Mouse (Mus musculus): ENCODE measurements around the gene Gm13691. TPM values are rescaled to one million over a fixed set of nuclear protein-coding genes. Genes with fewer than 3 reads are reported as not detected.
"Not testable (repeated sequence)": the region's sequence is repeated elsewhere in the genome, so short reads cannot be mapped to it uniquely, and the experiment has no call there.

The Gm13691 gene
- 0.04 TPM in 1 of 2 replicates, not detected in the other for total RNA-seq (2012; rRNA removed)
- 0.34 and 0.44 TPM in 2 replicates for total RNA-seq (2014; rRNA removed)
- not detected in 2 replicates for polyA plus RNA-seq (2012; ENCODE audit: insufficient read length, low read depth)

GRCm38 (mm10) chr2:83990253-83990652 lies at the start of gene Gm13691:
Gm13691 (plus strand) TSS chr2:83990553.
- H3K9ac ChIP-seq (ENCODE audit: insufficient read depth, low read depth); H3K9me3 ChIP-seq (replicated peaks; ENCODE audit: low read length); in situ Hi-C loops (cut with MboI; ENCODE audit: low pct_ligation_motif_present, low pct_unique_long_range_greater_than_20kb, low sequenced_read_pairs); H3K79me2 ChIP-seq (replicated peaks; ENCODE audit: control insufficient read depth, extremely low read depth, insufficient read depth, poor library complexity, severe bottlenecking); H3K4me2 ChIP-seq (ENCODE audit: insufficient read depth, low read depth, poor library complexity, severe bottlenecking); dilution Hi-C loops (cut with MboI; ENCODE audit: extremely low pct_ligation_motif_present, extremely low pct_unique_long_range_greater_than_20kb, low sequenced_read_pairs); H3K27me3 ChIP-seq (replicated peaks); DNase-seq (ENCODE audit: extremely low read depth); H3K27ac ChIP-seq (ENCODE audit: insufficient read depth, low read depth); H3K4me3 ChIP-seq (replicated peaks in 1 of 3; ENCODE audit: low read depth in 2 of 3, low read length in 2 of 3, poor library complexity in 1 of 3); H3K36me3 ChIP-seq (replicated peaks in 1 of 2; ENCODE audit: control insufficient read depth in 1 of 2, insufficient read depth in 1 of 2, low read length in 1 of 2); H3K4me1 ChIP-seq (ENCODE audit: control insufficient read depth in 1 of 2, insufficient read depth in 2 of 2): not testable (repeated sequence)

- DNase-seq (ENCODE audit: extremely low read depth) = peak; percentile 88
- H3K27me3 ChIP-seq (replicated peaks) = no peaks in the 10 kb centered on the region
Measured at GRCm38 (mm10) chr2:83940931-83941361, 49.4 kb upstream of the Gm13691 start, which contains the start of gene Zswim2. Zswim2 (minus strand) TSS chr2:83941228.

GRCm38 (mm10) chr2:83941378-83941777 lies 49.0 kb upstream of the Gm13691 start:
- Histone ChIP-seq H3K4me1 (ENCODE audit: control insufficient read depth in 1 of 2, insufficient read depth in 2 of 2) (peaks cover 2 to 20% of the 10 kb centered on the region in 2 experiments; a peak in 3 of 4 replicates), H3K9ac (ENCODE audit: insufficient read depth, low read depth) (0 out of 2 replicates have a peak overlapping the region, but pooled peaks have one; percentile 3), H3K4me2 (ENCODE audit: insufficient read depth, low read depth, poor library complexity, severe bottlenecking) (peak overlapping the region; percentile 77), H3K9me3 (replicated peaks; ENCODE audit: low read length) (no peaks in the 10 kb centered on the region), H3K79me2 (replicated peaks; ENCODE audit: control insufficient read depth, extremely low read depth, insufficient read depth, poor library complexity, severe bottlenecking) (no peaks in the 10 kb centered on the region), H3K27ac (ENCODE audit: insufficient read depth, low read depth) (no peak overlapping the region), H3K4me3 (replicated peaks in 1 of 3; ENCODE audit: low read depth in 2 of 3, low read length in 2 of 3, poor library complexity in 1 of 3) (peak overlapping the region; percentile 15 to 56 (median 23)), H3K27me3 (replicated peaks) (no peaks in the 10 kb centered on the region), H3K36me3 (replicated peaks in 1 of 2; ENCODE audit: control insufficient read depth in 1 of 2, insufficient read depth in 1 of 2, low read length in 1 of 2) (no peaks in the 10 kb centered on the region)
- dilution Hi-C loops (cut with MboI; ENCODE audit: extremely low pct_ligation_motif_present, extremely low pct_unique_long_range_greater_than_20kb, low sequenced_read_pairs) (no loop called here), in situ Hi-C loops (cut with MboI; ENCODE audit: low pct_ligation_motif_present, low pct_unique_long_range_greater_than_20kb, low sequenced_read_pairs) (loop anchor here (25.0 kb wide), 1 partner anchor 129 kb away; the partner anchor contains the start of gene Fam171b)
- no peak for DNase-seq (ENCODE audit: extremely low read depth)
- TF ChIP-seq SIN3A (IDR thresholded peaks at IDR 0.05; ENCODE audit: low read length) (no peak), POLR2A (IDR thresholded peaks at IDR 0.05; ENCODE audit: low read depth, low read length) (no peak), POLR2AphosphoS2 (IDR thresholded peaks at IDR 0.05; ENCODE audit: low read depth, low read length) (no peak), SMC3 (IDR thresholded peaks at IDR 0.05; ENCODE audit: low read depth, low read length) (peak; percentile 26), CHD2 (IDR thresholded peaks at IDR 0.05; ENCODE audit: low read length) (no peak), ZNF384 (IDR thresholded peaks at IDR 0.05; ENCODE audit: low read depth, low read length) (peak; percentile 57; the same call in 1 of the 2 replicates), IRF4 (IDR thresholded peaks at IDR 0.05; ENCODE audit: low read depth, low read length) (no peak), RCOR1 (conservative IDR thresholded peaks at IDR 0.05; ENCODE audit: low read depth, low read length) (no peak), ZC3H11A (IDR thresholded peaks at IDR 0.05; ENCODE audit: low read depth, low read length) (no peak), CHD1 (IDR thresholded peaks at IDR 0.05; ENCODE audit: low read depth, low read length) (no peak; the same call in 1 of the 2 replicates), TCF12 (IDR thresholded peaks at IDR 0.05; ENCODE audit: low read depth, low read length) (no peak; the same call in 1 of the 2 replicates), TBP (conservative IDR thresholded peaks at IDR 0.05; ENCODE audit: low read depth, low read length) (no peak), ETS1 (conservative IDR thresholded peaks at IDR 0.05; ENCODE audit: low read depth, low read length) (no peak), EP300 (IDR thresholded peaks at IDR 0.05; ENCODE audit: low read length) (no peak), NRF1 (IDR thresholded peaks at IDR 0.05; ENCODE audit: low read depth, low read length) (no peak), GABPA (IDR thresholded peaks at IDR 0.05; ENCODE audit: insufficient replicate concordance, low read depth, low read length) (no peak), MAX (IDR thresholded peaks at IDR 0.05; ENCODE audit: low read length) (no peak), ZKSCAN1 (IDR thresholded peaks at IDR 0.05; ENCODE audit: borderline replicate concordance, low read depth, low read length) (no peak), ZMIZ1 (IDR thresholded peaks at IDR 0.05; ENCODE audit: low read depth, low read length) (no peak), UBTF (IDR thresholded peaks at IDR 0.05; ENCODE audit: low read depth, low read length) (no peak)

More at GRCm38 (mm10) chr2:83940931-83941361, 49.4 kb upstream of the Gm13691 start, which contains the start of gene Zswim2:
- Histone ChIP-seq H3K27ac (ENCODE audit: insufficient read depth, low read depth) (peak within 1 kb of the TSS; percentile 18; the same call in 1 of the 2 replicates), H3K4me2 (ENCODE audit: insufficient read depth, low read depth, poor library complexity, severe bottlenecking) (peak within 1 kb of the TSS; percentile 77), H3K9me3 (replicated peaks; ENCODE audit: low read length) (no peaks in the 10 kb centered on the region), H3K36me3 (replicated peaks in 1 of 2; ENCODE audit: control insufficient read depth in 1 of 2, insufficient read depth in 1 of 2, low read length in 1 of 2) (no peaks in the 10 kb centered on the region), H3K4me3 (replicated peaks in 1 of 3; ENCODE audit: low read depth in 2 of 3, low read length in 2 of 3, poor library complexity in 1 of 3) (peak within 1 kb of the TSS; percentile 15 to 56 (median 23)), H3K4me1 (ENCODE audit: control insufficient read depth in 1 of 2, insufficient read depth in 2 of 2) (peaks cover 2 to 20% of the 10 kb centered on the region in 2 experiments; a peak in 3 of 4 replicates), H3K9ac (ENCODE audit: insufficient read depth, low read depth) (0 out of 2 replicates have a peak within 1 kb of the TSS, but pooled peaks have one; percentile 3), H3K79me2 (replicated peaks; ENCODE audit: control insufficient read depth, extremely low read depth, insufficient read depth, poor library complexity, severe bottlenecking) (no peaks in the 10 kb centered on the region)
- in situ Hi-C loops (cut with MboI; ENCODE audit: low pct_ligation_motif_present, low pct_unique_long_range_greater_than_20kb, low sequenced_read_pairs) = loop anchor here (25.0 kb wide), 1 partner anchor 129 kb away; the partner anchor contains the start of gene Fam171b
- dilution Hi-C loops (cut with MboI; ENCODE audit: extremely low pct_ligation_motif_present, extremely low pct_unique_long_range_greater_than_20kb, low sequenced_read_pairs) = no loop called here
- TF ChIP-seq ZC3H11A (IDR thresholded peaks at IDR 0.05; ENCODE audit: low read depth, low read length) = no peak
- peak; percentile 97 for TF ChIP-seq MXI1 (IDR thresholded peaks at IDR 0.05; ENCODE audit: low read depth, low read length)
- TF ChIP-seq TBP (conservative IDR thresholded peaks at IDR 0.05; ENCODE audit: low read depth, low read length) = no peak
- TF ChIP-seq EP300 (IDR thresholded peaks at IDR 0.05; ENCODE audit: low read length) = peak; percentile 39; the same call in 1 of the 2 replicates
- 0 out of 2 replicates have a peak, but pooled peaks have one; percentile 51 for TF ChIP-seq KAT2A (IDR thresholded peaks at IDR 0.05; ENCODE audit: insufficient replicate concordance, low read length)
- TF ChIP-seq CHD1 (IDR thresholded peaks at IDR 0.05; ENCODE audit: low read depth, low read length) = no peak
- peak; percentile 84 for TF ChIP-seq CHD2 (IDR thresholded peaks at IDR 0.05; ENCODE audit: low read length)
- no peak for TF ChIP-seq NELFE (IDR thresholded peaks at IDR 0.05; ENCODE audit: low read depth, low read length)
- 0 out of 2 replicates have a peak, but pooled peaks have one; percentile 34 for TF ChIP-seq HCFC1 (IDR thresholded peaks at IDR 0.05; ENCODE audit: low read depth, low read length)
- peak; percentile 38; the same call in 1 of the 2 replicates for TF ChIP-seq IRF4 (IDR thresholded peaks at IDR 0.05; ENCODE audit: low read depth, low read length)
- TF ChIP-seq MAZ (IDR thresholded peaks at IDR 0.05; ENCODE audit: low read depth, low read length) = peak; percentile 81; the same call in 1 of the 2 replicates
- TF ChIP-seq POLR2A (IDR thresholded peaks at IDR 0.05; ENCODE audit: low read depth, low read length) = 0 out of 2 replicates have a peak, but pooled peaks have one; percentile 27
- TF ChIP-seq SIN3A (IDR thresholded peaks at IDR 0.05; ENCODE audit: low read length) = peak; percentile 84

Measured in CH12.LX (cell line).